Mouse (Mus musculus) myocyte (in vitro differentiated cells): ENCODE measurements at regions not wholly inside any gene's neighbourhood (a gene's known extent, or its start where the extent isn't known, plus 50 kb on each side); places are given as distances from the start of the nearest gene placed in this dataset.

Experiments
- E2F4 ChIP-seq: IDR thresholded peaks from one replicate; pipeline ENCODE4 v1.6.1; 2011; ENCODE audit warnings: mild to moderate bottlenecking, control low read depth, moderate library complexity; ENCODE audit not compliant: insufficient read depth
- MAX ChIP-seq: IDR thresholded peaks from one replicate; pipeline ENCODE4 v1.6.1; 2011; ENCODE audit warnings: low read depth, mild to moderate bottlenecking, control low read depth
- MYOD1 ChIP-seq, 3 experiments: IDR thresholded peaks; one replicate each; pipeline ENCODE4 v1.6.1; 2011; ENCODE audit warnings: control low read depth in 2 of 3, low read depth in 2 of 3, mild to moderate bottlenecking in 2 of 3, moderate library complexity in 1 of 3; ENCODE audit not compliant: insufficient read length in 2 of 3, control insufficient read depth in 1 of 3
- POLR2A ChIP-seq: IDR thresholded peaks from one replicate; pipeline ENCODE4 v1.6.1; 2011; ENCODE audit warnings: low read depth, mild to moderate bottlenecking, control low read depth, moderate library complexity; ENCODE audit not compliant: insufficient read length
- POLR2AphosphoS2 ChIP-seq: IDR thresholded peaks from one replicate; pipeline ENCODE4 v1.6.1; 2011; ENCODE audit warnings: low read depth, control low read depth; ENCODE audit not compliant: insufficient read length
- TCF12 ChIP-seq: IDR thresholded peaks from one replicate; pipeline ENCODE4 v1.6.1; 2011; ENCODE audit warnings: mild to moderate bottlenecking, control low read depth; ENCODE audit not compliant: poor library complexity, insufficient read depth, severe bottlenecking
- TCF3 ChIP-seq: IDR thresholded peaks from one replicate; pipeline ENCODE4 v1.6.1; 2011; ENCODE audit warnings: low read depth, control low read depth; ENCODE audit not compliant: insufficient read length
- USF1 ChIP-seq: IDR thresholded peaks from one replicate; pipeline ENCODE4 v1.6.1; 2011; ENCODE audit warnings: low read depth, mild to moderate bottlenecking, control low read depth, moderate library complexity

GRCm38 (mm10) chr15:87107701-87108100, 436.4 kb upstream of the Fam19a5 start:
- TF ChIP-seq POLR2A (no peak), MYOD1 (IDR thresholded peaks at IDR 0.05; ENCODE audit: control insufficient read depth in 1 of 3, insufficient read length in 2 of 3, low read depth in 2 of 3) (no peak), E2F4 (no peak), TCF12 (no peak), TCF3 (no peak), USF1 (no peak), MAX (no peak), POLR2AphosphoS2 (no peak)
